Mouse (Mus musculus): Measurements from ENCODE around the gene Lrrc71. TPM values are rescaled to one million over a fixed set of nuclear protein-coding genes. Genes with fewer than 3 reads are reported as not detected.

The Lrrc71 gene
- polyA plus RNA-seq, 2 experiments: 0.33 to 0.52 TPM

GRCm38 (mm10) chr3:87789248-87789647, 40.8 kb upstream of the Lrrc71 start:
- DNase-seq (ENCODE audit: low spot score) (no peak), ATAC-seq (ENCODE audit: low FRiP score, low read depth) (no peak)
- peak overlapping the region; percentile 16; the same call in 1 of the 2 replicates for H3K9ac ChIP-seq (ENCODE audit: low read depth, low read length, severe bottlenecking)
- H3K4me1 ChIP-seq (ENCODE audit: control insufficient read depth, insufficient read depth, low read length): peaks cover 8% of the 10 kb centered on the region
- H3K27me3 ChIP-seq (ENCODE audit: control insufficient read depth, insufficient read depth, low read length): peaks cover 28% of the 10 kb centered on the region
- no peaks in the 10 kb centered on the region for H3K36me3 ChIP-seq (ENCODE audit: control insufficient read depth, insufficient read depth, low read length)
- 67% methylated on average over 1 of the region's 1 CpGs for WGBS
- H3K4me2 ChIP-seq (replicated peaks; ENCODE audit: low read depth, low read length, severe bottlenecking): no peak overlapping the region
- H3K4me3 ChIP-seq (replicated peaks; ENCODE audit: low read length): no peak overlapping the region
- TF ChIP-seq POLR2A (IDR thresholded peaks at IDR 0.05; ENCODE audit: borderline replicate concordance, extremely low read depth, insufficient read depth, insufficient read length): no peak
- no peaks in the 10 kb centered on the region for H3K9me3 ChIP-seq (ENCODE audit: control insufficient read depth, low read length)
- H3K27ac ChIP-seq (replicated peaks; ENCODE audit: low read depth, low read length): no peak overlapping the region

GRCm38 (mm10) chr3:87785626-87786214, 37.3 kb upstream of the Lrrc71 start:
- Histone ChIP-seq H3K27me3 (ENCODE audit: control insufficient read depth, insufficient read depth, low read length) (no peaks in the 10 kb centered on the region), H3K9me3 (ENCODE audit: control insufficient read depth, low read length) (no peaks in the 10 kb centered on the region), H3K9ac (ENCODE audit: low read depth, low read length, severe bottlenecking) (no peak overlapping the region), H3K4me1 (ENCODE audit: control insufficient read depth, insufficient read depth, low read length) (peaks cover 8% of the 10 kb centered on the region), H3K36me3 (ENCODE audit: control insufficient read depth, insufficient read depth, low read length) (no peaks in the 10 kb centered on the region), H3K4me3 (replicated peaks; ENCODE audit: low read length) (no peak overlapping the region), H3K4me2 (replicated peaks; ENCODE audit: low read depth, low read length, severe bottlenecking) (no peak overlapping the region), H3K27ac (replicated peaks; ENCODE audit: low read depth, low read length) (no peak overlapping the region)
- 36% methylated on average over 6 of the region's 6 CpGs for WGBS
- peak; percentile 69 for DNase-seq (ENCODE audit: low spot score)
- peak; percentile 86 for ATAC-seq (ENCODE audit: low FRiP score, low read depth)
- no peak for TF ChIP-seq POLR2A (IDR thresholded peaks at IDR 0.05; ENCODE audit: borderline replicate concordance, extremely low read depth, insufficient read depth, insufficient read length)

GRCm38 (mm10) chr3:87785156-87785555, 36.7 kb upstream of the Lrrc71 start:
- H3K4me3 ChIP-seq (replicated peaks; ENCODE audit: low read length): no peak overlapping the region
- no peak overlapping the region for H3K27ac ChIP-seq (replicated peaks; ENCODE audit: low read depth, low read length)
- H3K9me3 ChIP-seq (ENCODE audit: control insufficient read depth, low read length): no peaks in the 10 kb centered on the region
- 73% methylated on average over 5 of the region's 5 CpGs for WGBS
- H3K9ac ChIP-seq (ENCODE audit: low read depth, low read length, severe bottlenecking): no peak overlapping the region
- H3K4me2 ChIP-seq (replicated peaks; ENCODE audit: low read depth, low read length, severe bottlenecking): no peak overlapping the region
- no peak for TF ChIP-seq POLR2A (IDR thresholded peaks at IDR 0.05; ENCODE audit: borderline replicate concordance, extremely low read depth, insufficient read depth, insufficient read length)
- H3K4me1 ChIP-seq (ENCODE audit: control insufficient read depth, insufficient read depth, low read length): peaks cover 8% of the 10 kb centered on the region
- H3K36me3 ChIP-seq (ENCODE audit: control insufficient read depth, insufficient read depth, low read length): no peaks in the 10 kb centered on the region
- DNase-seq (ENCODE audit: low spot score) (no peak), ATAC-seq (ENCODE audit: low FRiP score, low read depth) (no peak)
- no peaks in the 10 kb centered on the region for H3K27me3 ChIP-seq (ENCODE audit: control insufficient read depth, insufficient read depth, low read length)

- Histone ChIP-seq H3K27me3 (ENCODE audit: control insufficient read depth, insufficient read depth, low read length) (no peaks in the 10 kb centered on the region), H3K36me3 (ENCODE audit: control insufficient read depth, insufficient read depth, low read length) (no peaks in the 10 kb centered on the region), H3K9me3 (ENCODE audit: control insufficient read depth, low read length) (no peaks in the 10 kb centered on the region), H3K4me3 (replicated peaks; ENCODE audit: low read length) (no peak overlapping the region), H3K4me1 (ENCODE audit: control insufficient read depth, insufficient read depth, low read length) (no peaks in the 10 kb centered on the region), H3K4me2 (replicated peaks; ENCODE audit: low read depth, low read length, severe bottlenecking) (no peak overlapping the region), H3K9ac (ENCODE audit: low read depth, low read length, severe bottlenecking) (no peak overlapping the region), H3K27ac (replicated peaks; ENCODE audit: low read depth, low read length) (no peak overlapping the region)
- no peak for DNase-seq (ENCODE audit: low spot score)
- 81% methylated on average over 23 of the region's 25 CpGs for WGBS
- no peak for ATAC-seq (ENCODE audit: low FRiP score, low read depth)
- TF ChIP-seq POLR2A (IDR thresholded peaks at IDR 0.05; ENCODE audit: borderline replicate concordance, extremely low read depth, insufficient read depth, insufficient read length): no peak
Measured at GRCm38 (mm10) chr3:87783282-87784023, 35.0 kb upstream of the Lrrc71 start.

- 34% methylated on average over 2 of the region's 2 CpGs for WGBS
- TF ChIP-seq POLR2A (IDR thresholded peaks at IDR 0.05; ENCODE audit: borderline replicate concordance, extremely low read depth, insufficient read depth, insufficient read length): no peak
- no peak overlapping the region for H3K27ac ChIP-seq (replicated peaks; ENCODE audit: low read depth, low read length)
- no peaks in the 10 kb centered on the region for H3K9me3 ChIP-seq (ENCODE audit: control insufficient read depth, low read length)
- H3K27me3 ChIP-seq (ENCODE audit: control insufficient read depth, insufficient read depth, low read length): no peaks in the 10 kb centered on the region; the same call in 1 of the 2 replicates
- ATAC-seq (ENCODE audit: low FRiP score, low read depth): no peak
- H3K4me2 ChIP-seq (replicated peaks; ENCODE audit: low read depth, low read length, severe bottlenecking): no peak overlapping the region
- no peak overlapping the region for H3K9ac ChIP-seq (ENCODE audit: low read depth, low read length, severe bottlenecking)
- H3K36me3 ChIP-seq (ENCODE audit: control insufficient read depth, insufficient read depth, low read length): no peaks in the 10 kb centered on the region
- H3K4me1 ChIP-seq (ENCODE audit: control insufficient read depth, insufficient read depth, low read length): no peaks in the 10 kb centered on the region
- DNase-seq (ENCODE audit: low spot score): no peak
- H3K4me3 ChIP-seq (replicated peaks; ENCODE audit: low read length): no peak overlapping the region
Measured at GRCm38 (mm10) chr3:87779086-87779485, 30.7 kb upstream of the Lrrc71 start.
